Mouse (Mus musculus): Measurements from ENCODE around the gene Heca. TPM values are rescaled to one million over a fixed set of nuclear protein-coding genes. Genes with fewer than 3 reads are reported as not detected.
"Not testable (repeated sequence)": the region's sequence is repeated elsewhere in the genome, so short reads cannot be mapped to it uniquely, and the experiment has no call there.

Gene Heca
- polyA plus RNA-seq, 2 experiments: 8.1 to 19.2 TPM

GRCm38 (mm10) chr10:17924166-17924565 is 23.7 kb downstream of the Heca start:
- no peak for ATAC-seq (ENCODE audit: low FRiP score, low read depth)
- H3K9me3 ChIP-seq (ENCODE audit: control insufficient read depth, low read length): no peaks in the 10 kb centered on the region
- DNase-seq (ENCODE audit: low spot score): no peak
- H3K36me3 ChIP-seq (ENCODE audit: control insufficient read depth, insufficient read depth, low read length): no peaks in the 10 kb centered on the region; the same call in 1 of the 2 replicates
- H3K4me1 ChIP-seq (ENCODE audit: control insufficient read depth, insufficient read depth, low read length): peaks cover 9% of the 10 kb centered on the region; the same call in 1 of the 2 replicates
- no peak overlapping the region for H3K4me3 ChIP-seq (replicated peaks; ENCODE audit: low read length)
- TF ChIP-seq POLR2A (IDR thresholded peaks at IDR 0.05; ENCODE audit: borderline replicate concordance, extremely low read depth, insufficient read depth, insufficient read length): no peak
- H3K4me2 ChIP-seq (replicated peaks; ENCODE audit: low read depth, low read length, severe bottlenecking): no peak overlapping the region
- H3K27me3 ChIP-seq (ENCODE audit: control insufficient read depth, insufficient read depth, low read length): no peaks in the 10 kb centered on the region
- no peak overlapping the region for H3K27ac ChIP-seq (replicated peaks; ENCODE audit: low read depth, low read length)
- H3K9ac ChIP-seq (ENCODE audit: low read depth, low read length, severe bottlenecking): no peak overlapping the region
- WGBS: 58% methylated on average over 3 of the region's 3 CpGs

- no peaks in the 10 kb centered on the region for H3K36me3 ChIP-seq (ENCODE audit: control insufficient read depth, insufficient read depth, low read length)
- DNase-seq (ENCODE audit: low spot score) (no peak), ATAC-seq (ENCODE audit: low FRiP score, low read depth) (no peak)
- no peak overlapping the region for H3K4me2 ChIP-seq (replicated peaks; ENCODE audit: low read depth, low read length, severe bottlenecking)
- peaks cover 6% of the 10 kb centered on the region; the same call in 1 of the 2 replicates for H3K4me1 ChIP-seq (ENCODE audit: control insufficient read depth, insufficient read depth, low read length)
- H3K27ac ChIP-seq (replicated peaks; ENCODE audit: low read depth, low read length): no peak overlapping the region
- no peak overlapping the region for H3K9ac ChIP-seq (ENCODE audit: low read depth, low read length, severe bottlenecking)
- TF ChIP-seq POLR2A (IDR thresholded peaks at IDR 0.05; ENCODE audit: borderline replicate concordance, extremely low read depth, insufficient read depth, insufficient read length): no peak
- no peaks in the 10 kb centered on the region for H3K9me3 ChIP-seq (ENCODE audit: control insufficient read depth, low read length)
- H3K4me3 ChIP-seq (replicated peaks; ENCODE audit: low read length): no peak overlapping the region
- H3K27me3 ChIP-seq (ENCODE audit: control insufficient read depth, insufficient read depth, low read length): no peaks in the 10 kb centered on the region
- 63% methylated on average over 4 of the region's 4 CpGs for WGBS
Measured at GRCm38 (mm10) chr10:17921381-17921780, 26.5 kb downstream of the Heca start.

- ATAC-seq (ENCODE audit: low FRiP score, low read depth): no peak
- DNase-seq (ENCODE audit: low spot score): no peak
- H3K9ac ChIP-seq (ENCODE audit: low read depth, low read length, severe bottlenecking): no peak overlapping the region
- H3K4me1 ChIP-seq (ENCODE audit: control insufficient read depth, insufficient read depth, low read length): peaks cover 6% of the 10 kb centered on the region; the same call in 1 of the 2 replicates
- H3K27me3 ChIP-seq (ENCODE audit: control insufficient read depth, insufficient read depth, low read length): no peaks in the 10 kb centered on the region
- no peak overlapping the region for H3K27ac ChIP-seq (replicated peaks; ENCODE audit: low read depth, low read length)
- H3K4me2 ChIP-seq (replicated peaks; ENCODE audit: low read depth, low read length, severe bottlenecking): no peak overlapping the region
- no peaks in the 10 kb centered on the region for H3K9me3 ChIP-seq (ENCODE audit: control insufficient read depth, low read length)
- H3K4me3 ChIP-seq (replicated peaks; ENCODE audit: low read length): no peak overlapping the region
- no peak for TF ChIP-seq POLR2A (IDR thresholded peaks at IDR 0.05; ENCODE audit: borderline replicate concordance, extremely low read depth, insufficient read depth, insufficient read length)
- H3K36me3 ChIP-seq (ENCODE audit: control insufficient read depth, insufficient read depth, low read length): peaks cover 10% of the 10 kb centered on the region
- 62% methylated on average over 5 of the region's 5 CpGs for WGBS
Measured at GRCm38 (mm10) chr10:17919971-17920370, 27.9 kb downstream of the Heca start.

- peaks cover 4% of the 10 kb centered on the region; the same call in 1 of the 2 replicates for H3K4me1 ChIP-seq (ENCODE audit: control insufficient read depth, insufficient read depth, low read length)
- no peaks in the 10 kb centered on the region for H3K27me3 ChIP-seq (ENCODE audit: control insufficient read depth, insufficient read depth, low read length)
- H3K9me3 ChIP-seq (ENCODE audit: control insufficient read depth, low read length): no peaks in the 10 kb centered on the region
- H3K27ac ChIP-seq (replicated peaks; ENCODE audit: low read depth, low read length): no peak overlapping the region
- WGBS: 85% methylated on average over 2 of the region's 2 CpGs
- ATAC-seq (ENCODE audit: low FRiP score, low read depth): no peak
- no peak overlapping the region for H3K4me2 ChIP-seq (replicated peaks; ENCODE audit: low read depth, low read length, severe bottlenecking)
- H3K36me3 ChIP-seq (ENCODE audit: control insufficient read depth, insufficient read depth, low read length): peaks cover 17% of the 10 kb centered on the region
- no peak for DNase-seq (ENCODE audit: low spot score)
- no peak overlapping the region for H3K9ac ChIP-seq (ENCODE audit: low read depth, low read length, severe bottlenecking)
- no peak overlapping the region for H3K4me3 ChIP-seq (replicated peaks; ENCODE audit: low read length)
- no peak for TF ChIP-seq POLR2A (IDR thresholded peaks at IDR 0.05; ENCODE audit: borderline replicate concordance, extremely low read depth, insufficient read depth, insufficient read length)
Measured at GRCm38 (mm10) chr10:17919032-17919431, 28.8 kb downstream of the Heca start.

GRCm38 (mm10) chr10:17908731-17909130 is 39.1 kb downstream of the Heca start:
- peaks cover 13% of the 10 kb centered on the region; the same call in 1 of the 2 replicates for H3K36me3 ChIP-seq (ENCODE audit: control insufficient read depth, insufficient read depth, low read length)
- H3K27ac ChIP-seq (replicated peaks; ENCODE audit: low read depth, low read length): no peak overlapping the region
- H3K9ac ChIP-seq (ENCODE audit: low read depth, low read length, severe bottlenecking): no peak overlapping the region
- H3K9me3 ChIP-seq (ENCODE audit: control insufficient read depth, low read length): no peaks in the 10 kb centered on the region
- no peak for TF ChIP-seq POLR2A (IDR thresholded peaks at IDR 0.05; ENCODE audit: borderline replicate concordance, extremely low read depth, insufficient read depth, insufficient read length)
- DNase-seq (ENCODE audit: low spot score) (no peak), ATAC-seq (ENCODE audit: low FRiP score, low read depth) (no peak)
- no peaks in the 10 kb centered on the region for H3K4me1 ChIP-seq (ENCODE audit: control insufficient read depth, insufficient read depth, low read length)
- H3K4me3 ChIP-seq (replicated peaks; ENCODE audit: low read length): no peak overlapping the region
- no peak overlapping the region for H3K4me2 ChIP-seq (replicated peaks; ENCODE audit: low read depth, low read length, severe bottlenecking)
- H3K27me3 ChIP-seq (ENCODE audit: control insufficient read depth, insufficient read depth, low read length): no peaks in the 10 kb centered on the region
- WGBS: 82% methylated on average over 4 of the region's 4 CpGs

GRCm38 (mm10) chr10:17906405-17906804 is 41.5 kb downstream of the Heca start:
- not testable (repeated sequence) for H3K9ac ChIP-seq (ENCODE audit: low read depth, low read length, severe bottlenecking); H3K4me1 ChIP-seq (ENCODE audit: control insufficient read depth, insufficient read depth, low read length); H3K4me2 ChIP-seq (replicated peaks; ENCODE audit: low read depth, low read length, severe bottlenecking); ATAC-seq (ENCODE audit: low FRiP score, low read depth); H3K27ac ChIP-seq (replicated peaks; ENCODE audit: low read depth, low read length); H3K9me3 ChIP-seq (ENCODE audit: control insufficient read depth, low read length); DNase-seq (ENCODE audit: low spot score); H3K4me3 ChIP-seq (replicated peaks; ENCODE audit: low read length); H3K27me3 ChIP-seq (ENCODE audit: control insufficient read depth, insufficient read depth, low read length)
- 92% methylated on average over 3 of the region's 3 CpGs for WGBS
- H3K36me3 ChIP-seq (ENCODE audit: control insufficient read depth, insufficient read depth, low read length): peaks cover 23% of the 10 kb centered on the region; the same call in 1 of the 2 replicates

Measured in limb, embryonic 14.5 days (tissue).